Mouse (Mus musculus) stomach, embryonic 14.5 days (tissue): ENCODE results near the gene Nfic. TPM values are rescaled to one million over a fixed set of nuclear protein-coding genes. Genes with fewer than 3 reads are reported as not detected.

Source experiments
- ATAC-seq: fragments of 200-750 bp; cut with Nextera tagmentation; 2 replicates; pipeline ENCODE4 v1.8.0; 2017; ENCODE audit warnings: low read depth, moderate TSS enrichment; ENCODE audit not compliant: insufficient number of reproducible peaks, insufficient read depth, low FRiP score
- H3K27ac ChIP-seq: fragments of 300-500 bp; sonication (generic); 2 replicates; pipeline ENCODE4 v1.5.1; 2014; ENCODE audit warnings: mild to moderate bottlenecking, low read length, moderate library complexity, mixed read lengths
- H3K27me3 ChIP-seq: fragments of 300-500 bp; sonication (generic); 2 replicates; pipeline ENCODE4 v1.6.1; 2014; ENCODE audit warnings: low read length, control low read depth, mixed read lengths; ENCODE audit not compliant: control insufficient read depth, insufficient read depth
- H3K36me3 ChIP-seq: fragments of 300-500 bp; sonication (generic); 2 replicates; pipeline ENCODE4 v1.6.1; 2014; ENCODE audit warnings: mild to moderate bottlenecking, control low read depth, low read length, moderate library complexity, mixed read lengths; ENCODE audit not compliant: control insufficient read depth, insufficient read depth
- H3K4me1 ChIP-seq: fragments of 300-500 bp; sonication (generic); 2 replicates; pipeline ENCODE4 v1.6.1; 2014; ENCODE audit warnings: low read length, control low read depth, mixed read lengths; ENCODE audit not compliant: control insufficient read depth, insufficient read depth
- H3K4me2 ChIP-seq: fragments of 300-500 bp; sonication (generic); replicated peaks from 2 replicates; pipeline ENCODE4 v1.6.1; 2014; ENCODE audit warnings: low read depth, low read length, control low read depth
- H3K4me3 ChIP-seq: fragments of 300-500 bp; sonication (generic); 2 replicates; pipeline ENCODE4 v1.5.1; 2014; ENCODE audit warnings: low read depth, low read length, control low read depth
- H3K9ac ChIP-seq: fragments of 300-500 bp; sonication (generic); replicated peaks from 2 replicates; pipeline ENCODE4 v1.6.1; 2014; ENCODE audit warnings: low read depth, mild to moderate bottlenecking, control low read depth, low read length, moderate library complexity, mixed read lengths
- H3K9me3 ChIP-seq: fragments of 300-500 bp; sonication (generic); 2 replicates; pipeline ENCODE4 v1.6.1; 2016; ENCODE audit warnings: low read depth, low read length, control low read depth; ENCODE audit not compliant: control insufficient read depth
- WGBS: fragments of 180-500 bp; shearing (Covaris S2); extraction: QIAGEN DNeasy Blood & Tissue Kit; methylation state at CpG from one replicate; pipeline ENCODE4 v1.1.7; 2014; 5-methylcytosine and 5-hydroxymethylcytosine counted together
- polyA plus RNA-seq: library from polyadenylated mRNA; unstranded; fragments of >200 nt; fragmentation: Nextera tagmentation; extraction: Ambion mirVana; gene quantifications from 2 replicates; pipeline ENCODE4 v1.2.1, GENCODE M21; 2014

Nfic gene
- polyA plus RNA-seq, 1 experiment from 2014 or later, result 80.1 TPM

GRCm38 (mm10) chr10:81481605-81482532 is 26.4 kb upstream of the Nfic start:
- no peaks in the 10 kb centered on the region for H3K9me3 ChIP-seq
- 3% methylated on average over 30 of the region's 35 CpGs for WGBS
- no peak overlapping the region for H3K27ac ChIP-seq
- peak overlapping the region; percentile 36 for H3K4me3 ChIP-seq
- peaks cover 2% of the 10 kb centered on the region; the same call in 1 of the 2 replicates for H3K36me3 ChIP-seq
- peak overlapping the region; percentile 74 for H3K4me2 ChIP-seq
- ATAC-seq, result no peak
- H3K9ac ChIP-seq, result 0 out of 2 replicates have a peak overlapping the region, but pooled peaks have one; percentile 21
- 0 out of 2 replicates have a peak, but pooled peaks cover 4% of the 10 kb centered on the region for H3K27me3 ChIP-seq
- no peaks in the 10 kb centered on the region for H3K4me1 ChIP-seq

- WGBS, result 77% methylated on average over 10 of the region's 10 CpGs
- ATAC-seq, result no peak
- Histone ChIP-seq H3K9me3 (no peaks in the 10 kb centered on the region), H3K4me2 (no peak overlapping the region), H3K27ac (no peak overlapping the region), H3K27me3 (peaks cover 16% of the 10 kb centered on the region), H3K4me3 (no peak overlapping the region), H3K36me3 (no peaks in the 10 kb centered on the region), H3K9ac (no peak overlapping the region), H3K4me1 (no peaks in the 10 kb centered on the region)
Measured at GRCm38 (mm10) chr10:81474461-81474860, 19.0 kb upstream of the Nfic start.

DNA sequence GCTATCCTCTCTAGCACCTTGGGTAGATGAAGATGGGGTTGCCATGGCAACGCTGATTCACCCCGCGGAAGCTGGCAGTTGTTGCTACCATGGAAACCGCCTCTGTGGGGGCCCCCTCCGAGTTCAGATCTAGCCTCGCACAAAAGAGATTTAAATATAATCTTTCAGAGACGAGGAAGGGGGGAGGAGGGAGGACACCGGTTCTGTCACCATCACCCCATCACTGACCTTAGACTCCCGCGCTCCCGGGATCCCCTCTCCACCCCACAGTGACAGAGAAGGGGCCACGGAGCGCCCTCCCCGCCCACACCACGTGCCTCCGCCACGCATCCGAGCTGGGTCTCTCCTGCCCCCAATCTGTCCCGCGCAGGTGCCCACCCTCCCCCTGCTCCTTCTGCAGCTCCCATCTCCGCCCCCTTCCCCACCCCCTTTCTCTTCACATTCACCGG is 17.6 kb upstream of the Nfic start:
- Histone ChIP-seq H3K4me2 (no peak overlapping the region), H3K9me3 (no peaks in the 10 kb centered on the region), H3K27me3 (peaks cover 16% of the 10 kb centered on the region), H3K9ac (no peak overlapping the region), H3K36me3 (no peaks in the 10 kb centered on the region), H3K4me3 (no peak overlapping the region), H3K4me1 (no peaks in the 10 kb centered on the region), H3K27ac (no peak overlapping the region)
- 2% methylated on average over 22 of the region's 22 CpGs for WGBS
- ATAC-seq, result no peak

DNA sequence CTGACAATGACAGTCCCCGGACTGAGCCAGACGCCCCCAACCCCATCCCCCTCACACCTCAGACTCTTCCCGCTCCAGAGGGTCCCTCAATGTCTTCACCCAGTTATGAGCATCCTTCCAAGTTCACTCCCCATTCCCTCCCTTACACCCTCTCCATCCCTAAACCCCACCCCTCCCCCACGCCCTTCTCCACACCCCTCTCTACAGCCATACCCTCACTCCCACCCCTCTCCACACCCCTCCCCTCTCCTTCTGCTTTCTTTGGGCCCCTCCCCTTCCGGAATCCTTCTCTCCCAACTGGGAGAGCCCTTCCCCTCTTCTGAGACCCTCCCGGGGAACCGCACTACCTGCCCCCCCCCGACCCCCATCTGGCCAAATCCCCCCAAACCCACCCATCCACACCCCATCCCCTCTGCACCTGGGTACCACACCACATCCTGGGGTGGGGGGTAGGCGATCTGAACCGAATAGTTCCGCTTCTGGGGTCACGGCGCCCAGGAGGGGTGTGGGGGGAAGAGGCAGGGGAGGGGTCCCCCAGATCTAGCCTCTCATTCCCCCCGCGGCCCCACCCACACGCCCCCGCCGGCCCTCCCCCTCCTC is 17.1 kb upstream of the Nfic start:
- no peak overlapping the region for H3K27ac ChIP-seq
- no peak for ATAC-seq
- H3K27me3 ChIP-seq, result peaks cover 16% of the 10 kb centered on the region
- no peak overlapping the region for H3K9ac ChIP-seq
- no peaks in the 10 kb centered on the region for H3K4me1 ChIP-seq
- no peak overlapping the region for H3K4me2 ChIP-seq
- no peaks in the 10 kb centered on the region for H3K36me3 ChIP-seq
- WGBS, result 6% methylated on average over 18 of the region's 18 CpGs
- H3K4me3 ChIP-seq, result no peak overlapping the region
- no peaks in the 10 kb centered on the region for H3K9me3 ChIP-seq

DNA sequence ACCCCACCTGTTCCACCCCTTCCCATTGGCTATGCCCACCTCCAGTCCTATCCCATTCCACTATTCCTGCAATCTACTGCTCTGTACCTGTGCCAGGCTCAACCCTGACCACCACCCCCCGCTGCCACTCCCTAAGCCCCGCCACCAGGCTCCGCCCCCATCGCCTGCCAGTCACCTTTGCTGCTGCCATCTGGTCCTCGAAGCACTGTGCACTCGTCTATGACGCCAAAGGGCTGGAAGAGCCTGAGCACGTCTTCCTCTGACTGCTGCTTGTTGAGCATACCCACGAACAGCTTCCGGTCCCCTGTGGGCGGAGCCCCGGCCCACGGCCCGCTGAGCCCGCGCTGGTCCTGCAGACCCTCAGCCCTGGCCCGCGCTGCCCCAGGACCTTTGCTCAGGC is 15.0 kb upstream of the Nfic start:
- H3K4me1 ChIP-seq, result no peaks in the 10 kb centered on the region
- WGBS, result 56% methylated on average over 18 of the region's 18 CpGs
- H3K27ac ChIP-seq, result no peak overlapping the region
- no peak overlapping the region for H3K4me3 ChIP-seq
- peaks cover 16% of the 10 kb centered on the region for H3K27me3 ChIP-seq
- H3K36me3 ChIP-seq, result no peaks in the 10 kb centered on the region
- no peak overlapping the region for H3K9ac ChIP-seq
- H3K4me2 ChIP-seq, result no peak overlapping the region
- no peak for ATAC-seq
- no peaks in the 10 kb centered on the region for H3K9me3 ChIP-seq

GRCm38 (mm10) chr10:81469253-81469652 is 13.8 kb upstream of the Nfic start:
- Histone ChIP-seq H3K27ac (no peak overlapping the region), H3K4me3 (no peak overlapping the region), H3K36me3 (no peaks in the 10 kb centered on the region), H3K9me3 (no peaks in the 10 kb centered on the region), H3K4me1 (0 out of 2 replicates have a peak, but pooled peaks cover 2% of the 10 kb centered on the region), H3K9ac (no peak overlapping the region), H3K27me3 (peaks cover 15% of the 10 kb centered on the region), H3K4me2 (no peak overlapping the region)
- 75% methylated on average over 5 of the region's 5 CpGs for WGBS
- no peak for ATAC-seq

DNA sequence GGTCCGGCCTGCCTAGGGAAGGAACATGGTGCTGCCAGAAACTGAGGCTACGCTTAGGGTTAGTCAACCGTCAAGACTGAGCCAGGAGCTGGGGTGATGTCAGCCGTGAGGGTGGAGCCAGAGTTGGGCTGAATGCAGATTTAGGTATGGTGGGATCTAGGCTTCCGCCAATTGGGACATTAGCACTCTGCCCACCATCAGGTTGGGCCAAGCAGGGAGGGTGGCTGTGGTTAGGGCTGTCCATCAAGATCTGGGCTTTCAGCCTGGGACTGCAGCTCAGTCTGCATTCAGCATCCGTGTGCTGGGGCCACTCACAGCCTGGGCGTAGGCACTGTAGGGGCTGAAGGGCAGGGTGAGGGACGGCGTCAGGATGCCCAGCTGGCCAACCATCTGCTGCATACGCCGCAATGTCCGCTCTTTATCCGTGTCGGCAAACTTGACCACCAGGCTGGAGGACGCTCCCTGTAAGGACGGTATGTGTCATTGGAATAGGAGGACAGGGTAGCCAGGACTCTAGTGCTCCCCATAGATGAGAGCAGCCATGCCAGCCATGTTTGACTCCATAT is 12.3 kb upstream of the Nfic start:
- WGBS, result 83% methylated on average over 16 of the region's 16 CpGs
- H3K4me1 ChIP-seq, result 0 out of 2 replicates have a peak, but pooled peaks cover 2% of the 10 kb centered on the region
- no peaks in the 10 kb centered on the region for H3K36me3 ChIP-seq
- H3K27ac ChIP-seq, result no peak overlapping the region
- no peak for ATAC-seq
- peaks cover 22% of the 10 kb centered on the region for H3K27me3 ChIP-seq
- H3K9me3 ChIP-seq, result no peaks in the 10 kb centered on the region
- no peak overlapping the region for H3K4me2 ChIP-seq
- no peak overlapping the region for H3K9ac ChIP-seq
- no peak overlapping the region for H3K4me3 ChIP-seq

- 58% methylated on average over 14 of the region's 14 CpGs for WGBS
- no peak for ATAC-seq
- Histone ChIP-seq H3K9me3 (no peaks in the 10 kb centered on the region), H3K27me3 (peaks cover 26% of the 10 kb centered on the region), H3K36me3 (no peaks in the 10 kb centered on the region), H3K4me1 (0 out of 2 replicates have a peak, but pooled peaks cover 2% of the 10 kb centered on the region), H3K4me2 (no peak overlapping the region), H3K9ac (no peak overlapping the region), H3K4me3 (no peak overlapping the region), H3K27ac (no peak overlapping the region)
Measured at GRCm38 (mm10) chr10:81466881-81467280, 11.4 kb upstream of the Nfic start.
